ENCODE assay signal across 12 mouse cellular contexts in genomic region chr3:89271760-89272159, GRCm38 (mm10). TPM values are rescaled to one million over a fixed set of nuclear protein-coding genes. Genes with fewer than 3 reads are reported as not detected.
DNase-seq lines count a peak whose midpoint lies in the region; ATAC-seq lines count a peak whose summit lies in the region.
"Had no signal": no experiment of that assay in that cellular context is flagged by ENCODE, and none has a peak within 500 bp of the region (broad histone marks: within the 10 kb centered on the region; RNA-seq: fewer than 3 reads in every experiment).

No protein-coding gene starts in this region.

- whole genome bisulfite sequencing in kidney, embryonic 15.5 days, result 59% methylated on average over 6 of the region's 6 CpGs
- 48% methylated on average over 6 of the region's 6 CpGs for WGBS in forebrain, embryonic 15.5 days

- H3K4me2 ChIP-seq in kidney, embryonic 15.5 days, result no peak overlapping the region
- H3K4me2 ChIP-seq in forebrain, embryonic 15.5 days (replicated peaks), result no peak overlapping the region
- H3K4me2 ChIP-seq: neural tube, embryonic 12.5 days had no signal

- no peak overlapping the region for H3K27ac ChIP-seq in kidney, embryonic 15.5 days
- no peak overlapping the region for H3K27ac ChIP-seq in forebrain, embryonic 15.5 days (replicated peaks)
- H3K27ac ChIP-seq: neural tube, embryonic 12.5 days had no signal

- no peaks in the 10 kb centered on the region for H3K9me3 ChIP-seq in kidney, embryonic 15.5 days (replicated peaks)
- H3K9me3 ChIP-seq in forebrain, embryonic 15.5 days, result no peaks in the 10 kb centered on the region
- H3K9me3 ChIP-seq: neural tube, embryonic 12.5 days had no signal

- H3K27me3 ChIP-seq in kidney, embryonic 15.5 days, result no peaks in the 10 kb centered on the region
- no peaks in the 10 kb centered on the region for H3K27me3 ChIP-seq in forebrain, embryonic 15.5 days
- H3K27me3 ChIP-seq: neural tube, embryonic 12.5 days; Patski had no signal

- peaks cover 50% of the 10 kb centered on the region for H3K36me3 ChIP-seq in kidney, embryonic 15.5 days
- no peaks in the 10 kb centered on the region for H3K36me3 ChIP-seq in forebrain, embryonic 15.5 days
- H3K36me3 ChIP-seq: neural tube, embryonic 12.5 days had no signal

- H3K9ac ChIP-seq in kidney, embryonic 15.5 days, result no peak overlapping the region
- no peak overlapping the region for H3K9ac ChIP-seq in forebrain, embryonic 15.5 days (replicated peaks)
- H3K9ac ChIP-seq: neural tube, embryonic 12.5 days had no signal

- H3K4me1 ChIP-seq in kidney, embryonic 15.5 days, result peaks cover 46% of the 10 kb centered on the region
- peaks cover 36% of the 10 kb centered on the region for H3K4me1 ChIP-seq in forebrain, embryonic 15.5 days

- no peak for ATAC-seq in kidney, embryonic 15.5 days (replicated peaks; ENCODE audit: low FRiP score)
- no peak for ATAC-seq in megakaryocyte-erythroid progenitor cell, adult 5-6 weeks (replicated peaks; ENCODE audit: low FRiP score, low TSS enrichment, poor library complexity, severe bottlenecking)
- no peak for ATAC-seq in forebrain, embryonic 15.5 days (replicated peaks)
- ATAC-seq: Patski had no signal

- no peak overlapping the region for H3K4me3 ChIP-seq in kidney, embryonic 15.5 days (replicated peaks)
- no peak overlapping the region for H3K4me3 ChIP-seq in forebrain, embryonic 15.5 days
- H3K4me3 ChIP-seq: neural tube, embryonic 12.5 days had no signal

- peak; percentile 49 for DNase-seq in adrenal gland, postnatal 14 days
- DNase-seq in adrenal gland, postnatal 10 days, result no peak
- peak; percentile 56 for DNase-seq in kidney, adult 18-20 months
- peak; percentile 19 for DNase-seq in urinary bladder, postnatal 25 days (ENCODE audit: low spot score)
- no peak for DNase-seq in urinary bladder, adult 2 months (ENCODE audit: low spot score)
- DNase-seq: layer of hippocampus, adult 9-11 months; right cerebral cortex, postnatal 25 days had no signal

RNA-seq across cellular contexts. Expression of gene Slc50a1, which starts 1.4 kb away (rescaled TPM):
- 40.4 and 54.7 TPM in 2 replicates for total RNA-seq in adrenal gland, postnatal 14 days (2021)
- 10 to 100 TPM; 46.7 to 53.1 TPM for total RNA-seq in adrenal gland, postnatal 10 days (2021)
- 58.0 and 59.9 TPM in 2 replicates for polyA plus RNA-seq in kidney, embryonic 15.5 days (2015; fragmentation: Nextera tagmentation; extraction: Ambion mirVana)
- polyA plus RNA-seq in urinary bladder, adult 2 months (2012; rRNA removed), result 128 and 156 TPM in 2 replicates
- total RNA-seq in megakaryocyte-erythroid progenitor cell, adult 5-6 weeks (2014; fragmentation: Nextera tagmentation), result 35.4 and 66.5 TPM in 2 replicates
- total RNA-seq in megakaryocyte-erythroid progenitor cell, adult 5-6 weeks (2017), result 31.4 and 50.3 TPM in 2 replicates
- polyA plus RNA-seq in forebrain, embryonic 15.5 days (2015; fragmentation: Nextera tagmentation; extraction: Ambion mirVana), result 35.4 and 40.6 TPM in 2 replicates

RNA-seq across cellular contexts. Expression of gene Efna1, which starts 9.2 kb away (rescaled TPM):
- total RNA-seq in adrenal gland, postnatal 14 days (2021), result 19.1 and 21.9 TPM in 2 replicates
- 10 to 100 TPM; 25.0 to 34.3 TPM for total RNA-seq in adrenal gland, postnatal 10 days (2021)
- 66.0 and 66.6 TPM in 2 replicates for polyA plus RNA-seq in kidney, embryonic 15.5 days (2015; fragmentation: Nextera tagmentation; extraction: Ambion mirVana)
- polyA plus RNA-seq in urinary bladder, adult 2 months (2012; rRNA removed), result 41.8 and 43.5 TPM in 2 replicates
- not detected in 2 replicates for total RNA-seq in megakaryocyte-erythroid progenitor cell, adult 5-6 weeks (2014; fragmentation: Nextera tagmentation)
- not detected in 2 replicates for total RNA-seq in megakaryocyte-erythroid progenitor cell, adult 5-6 weeks (2017)
- polyA plus RNA-seq in forebrain, embryonic 15.5 days (2015; fragmentation: Nextera tagmentation; extraction: Ambion mirVana), result 9.2 and 9.9 TPM in 2 replicates

RNA-seq across cellular contexts. Expression of gene Dpm3, which starts 12.6 kb away (rescaled TPM):
- 107 and 116 TPM in 2 replicates for total RNA-seq in adrenal gland, postnatal 14 days (2021)
- 100 to 1,000 TPM; 115 to 122 TPM for total RNA-seq in adrenal gland, postnatal 10 days (2021)
- 149 and 153 TPM in 2 replicates for polyA plus RNA-seq in kidney, embryonic 15.5 days (2015; fragmentation: Nextera tagmentation; extraction: Ambion mirVana)
- 200 and 251 TPM in 2 replicates for polyA plus RNA-seq in urinary bladder, adult 2 months (2012; rRNA removed)
- 44.2 and 75.7 TPM in 2 replicates for total RNA-seq in megakaryocyte-erythroid progenitor cell, adult 5-6 weeks (2014; fragmentation: Nextera tagmentation)
- 30.1 and 90.9 TPM in 2 replicates for total RNA-seq in megakaryocyte-erythroid progenitor cell, adult 5-6 weeks (2017)
- polyA plus RNA-seq in forebrain, embryonic 15.5 days (2015; fragmentation: Nextera tagmentation; extraction: Ambion mirVana), result 76.5 and 89.6 TPM in 2 replicates

RNA-seq across cellular contexts. Expression of gene Trim46, which starts 25.7 kb away (rescaled TPM):
- 1.4 and 3.2 TPM in 2 replicates for total RNA-seq in adrenal gland, postnatal 14 days (2021)
- total RNA-seq in adrenal gland, postnatal 10 days (2021), result 1 to 10 TPM; 2.0 to 4.2 TPM
- 3.4 and 5.2 TPM in 2 replicates for polyA plus RNA-seq in kidney, embryonic 15.5 days (2015; fragmentation: Nextera tagmentation; extraction: Ambion mirVana)
- polyA plus RNA-seq in urinary bladder, adult 2 months (2012; rRNA removed), result 4.1 and 6.0 TPM in 2 replicates
- not detected in 2 replicates for total RNA-seq in megakaryocyte-erythroid progenitor cell, adult 5-6 weeks (2014; fragmentation: Nextera tagmentation)
- total RNA-seq in megakaryocyte-erythroid progenitor cell, adult 5-6 weeks (2017), result not detected in 2 replicates
- polyA plus RNA-seq in forebrain, embryonic 15.5 days (2015; fragmentation: Nextera tagmentation; extraction: Ambion mirVana), result 57.7 and 58.7 TPM in 2 replicates

RNA-seq across cellular contexts. Expression of gene Krtcap2, which starts 26.0 kb away (rescaled TPM):
- 95.0 and 110 TPM in 2 replicates for total RNA-seq in adrenal gland, postnatal 14 days (2021)
- total RNA-seq in adrenal gland, postnatal 10 days (2021), result 100 to 1,000 TPM; 109 to 116 TPM
- 309 and 321 TPM in 2 replicates for polyA plus RNA-seq in kidney, embryonic 15.5 days (2015; fragmentation: Nextera tagmentation; extraction: Ambion mirVana)
- polyA plus RNA-seq in urinary bladder, adult 2 months (2012; rRNA removed), result 67.7 and 77.1 TPM in 2 replicates
- total RNA-seq in megakaryocyte-erythroid progenitor cell, adult 5-6 weeks (2014; fragmentation: Nextera tagmentation), result 127 and 147 TPM in 2 replicates
- total RNA-seq in megakaryocyte-erythroid progenitor cell, adult 5-6 weeks (2017), result 119 and 124 TPM in 2 replicates
- polyA plus RNA-seq in forebrain, embryonic 15.5 days (2015; fragmentation: Nextera tagmentation; extraction: Ambion mirVana), result 192 and 205 TPM in 2 replicates

Comparison
In these comparisons a context has a peak if more than half of its experiments do, and no peak if none do; other contexts are left out.
1. DNase-seq: peak in adrenal gland, postnatal 14 days (single experiment), kidney, adult 18-20 months (single experiment) and urinary bladder, postnatal 25 days (single experiment); none in adrenal gland, postnatal 10 days (single experiment) and urinary bladder, adult 2 months (single experiment).
2. RNA of gene Efna1, which starts 9.2 kb away (total RNA-seq): 25.0 to 34.3 TPM in adrenal gland, postnatal 10 days and 19.1 to 21.9 TPM in adrenal gland, postnatal 14 days; not detected in megakaryocyte-erythroid progenitor cell, adult 5-6 weeks; every median in the first group is over 10 times any median in the second.